Mouse (Mus musculus) limb, embryonic 11.5 days (tissue): Measurements from ENCODE around the gene Igsf3. TPM values are rescaled to one million over a fixed set of nuclear protein-coding genes. Genes with fewer than 3 reads are reported as not detected.

Source experiments
- ATAC-seq: fragments of 200-750 bp; cut with Nextera tagmentation; 2 replicates; pipeline ENCODE4 v1.8.0; 2017; ENCODE audit warnings: low read depth; ENCODE audit not compliant: insufficient number of reproducible peaks, low FRiP score, low TSS enrichment
- DNase-seq: peaks from one replicate; pipeline ENCODE4 v3.0.0-alpha.2; 2015; ENCODE audit warnings: low spot score
- H3K27ac ChIP-seq: fragments of 300-500 bp; sonication (generic); replicated peaks from 2 replicates; pipeline ENCODE4 v1.5.1; 2014; ENCODE audit warnings: low read depth, mild to moderate bottlenecking, low read length
- H3K27me3 ChIP-seq: fragments of 300-500 bp; sonication (generic); 2 replicates; pipeline ENCODE4 v1.6.1; 2014; ENCODE audit warnings: mild to moderate bottlenecking, low read length, mixed read lengths; ENCODE audit not compliant: control insufficient read depth, insufficient read depth
- H3K36me3 ChIP-seq: fragments of 300-500 bp; sonication (generic); 2 replicates; pipeline ENCODE4 v1.6.1; 2014; ENCODE audit warnings: mild to moderate bottlenecking, low read length, moderate library complexity, mixed read lengths; ENCODE audit not compliant: control insufficient read depth, insufficient read depth
- H3K4me1 ChIP-seq: fragments of 300-500 bp; sonication (generic); 2 replicates; pipeline ENCODE4 v1.6.1; 2014; ENCODE audit warnings: low read length, mixed read lengths; ENCODE audit not compliant: control insufficient read depth, insufficient read depth
- H3K4me2 ChIP-seq: fragments of 300-500 bp; sonication (generic); 2 replicates; pipeline ENCODE4 v1.6.1; 2014; ENCODE audit warnings: low read depth, mild to moderate bottlenecking, moderate library complexity; ENCODE audit not compliant: severe bottlenecking
- H3K4me3 ChIP-seq: fragments of 300-500 bp; sonication (generic); 2 replicates; pipeline ENCODE4 v1.5.1; 2014; ENCODE audit warnings: low read depth, low read length
- H3K9ac ChIP-seq: fragments of 300-500 bp; sonication (generic); 2 replicates; pipeline ENCODE4 v1.6.1; 2014; ENCODE audit warnings: mild to moderate bottlenecking, low read length
- H3K9me3 ChIP-seq: fragments of 300-500 bp; sonication (generic); 2 replicates; pipeline ENCODE4 v1.6.1; 2016; ENCODE audit warnings: low read length; ENCODE audit not compliant: control insufficient read depth
- WGBS: fragments of 180-500 bp; shearing (Covaris S2); extraction: QIAGEN DNeasy Blood & Tissue Kit; methylation state at CpG from one replicate; pipeline ENCODE4 v1.1.7; 2014; 5-methylcytosine and 5-hydroxymethylcytosine counted together
- polyA plus RNA-seq: library from polyadenylated mRNA; unstranded; fragments of >200 nt; fragmentation: Nextera tagmentation; extraction: Ambion mirVana; gene quantifications from 2 replicates; pipeline ENCODE4 v1.2.1, GENCODE M21; 2014

Gene Igsf3
- polyA plus RNA-seq, 1 experiment from 2014 or later: 60.1 TPM

- no peak overlapping the region for H3K9ac ChIP-seq
- H3K4me2 ChIP-seq: no peak overlapping the region
- ATAC-seq: no peak
- 0 out of 2 replicates have a peak, but pooled peaks cover 3% of the 10 kb centered on the region for H3K4me1 ChIP-seq
- H3K27me3 ChIP-seq: no peaks in the 10 kb centered on the region
- DNase-seq: no peak
- H3K36me3 ChIP-seq: no peaks in the 10 kb centered on the region
- H3K27ac ChIP-seq: no peak overlapping the region
- no peaks in the 10 kb centered on the region for H3K9me3 ChIP-seq
- H3K4me3 ChIP-seq: no peak overlapping the region
- WGBS: 70% methylated on average over 3 of the region's 3 CpGs
Observed at GRCm38 (mm10) chr3:101483256-101483983, 106.5 kb downstream of the Igsf3 start.

GRCm38 (mm10) chr3:101486054-101486765 is 109.3 kb downstream of the Igsf3 start:
- no peak overlapping the region for H3K4me3 ChIP-seq
- DNase-seq (no peak), ATAC-seq (no peak)
- H3K27ac ChIP-seq: no peak overlapping the region
- H3K4me2 ChIP-seq: no peak overlapping the region
- no peaks in the 10 kb centered on the region for H3K27me3 ChIP-seq
- no peaks in the 10 kb centered on the region for H3K9me3 ChIP-seq
- H3K9ac ChIP-seq: no peak overlapping the region
- no peaks in the 10 kb centered on the region for H3K36me3 ChIP-seq
- 60% methylated on average over 4 of the region's 4 CpGs for WGBS
- 0 out of 2 replicates have a peak, but pooled peaks cover 3% of the 10 kb centered on the region for H3K4me1 ChIP-seq

GRCm38 (mm10) chr3:101487436-101487835 is 110.6 kb downstream of the Igsf3 start:
- H3K4me1 ChIP-seq: 0 out of 2 replicates have a peak, but pooled peaks cover 3% of the 10 kb centered on the region
- no peaks in the 10 kb centered on the region for H3K9me3 ChIP-seq
- no peaks in the 10 kb centered on the region for H3K27me3 ChIP-seq
- no peak overlapping the region for H3K9ac ChIP-seq
- H3K27ac ChIP-seq: no peak overlapping the region
- H3K36me3 ChIP-seq: no peaks in the 10 kb centered on the region
- ATAC-seq: no peak
- no peak overlapping the region for H3K4me3 ChIP-seq
- DNase-seq: no peak
- no peak overlapping the region for H3K4me2 ChIP-seq
- WGBS: 86% methylated on average over 5 of the region's 5 CpGs

- no peaks in the 10 kb centered on the region for H3K27me3 ChIP-seq
- DNase-seq (no peak), ATAC-seq (no peak)
- H3K27ac ChIP-seq: no peak overlapping the region
- no peak overlapping the region for H3K9ac ChIP-seq
- 74% methylated on average over 7 of the region's 7 CpGs for WGBS
- 0 out of 2 replicates have a peak, but pooled peaks cover 3% of the 10 kb centered on the region for H3K4me1 ChIP-seq
- H3K4me2 ChIP-seq: no peak overlapping the region
- no peaks in the 10 kb centered on the region for H3K36me3 ChIP-seq
- no peaks in the 10 kb centered on the region for H3K9me3 ChIP-seq
- H3K4me3 ChIP-seq: no peak overlapping the region
Observed at GRCm38 (mm10) chr3:101488204-101488603, 111.3 kb downstream of the Igsf3 start.

GRCm38 (mm10) chr3:101490515-101490914 is 113.6 kb downstream of the Igsf3 start:
- Histone ChIP-seq H3K27ac (no peak overlapping the region), H3K9ac (no peak overlapping the region), H3K9me3 (no peaks in the 10 kb centered on the region), H3K4me2 (no peak overlapping the region), H3K36me3 (no peaks in the 10 kb centered on the region), H3K4me1 (0 out of 2 replicates have a peak, but pooled peaks cover 3% of the 10 kb centered on the region), H3K27me3 (no peaks in the 10 kb centered on the region), H3K4me3 (no peak overlapping the region)
- no peak for DNase-seq
- WGBS: 89% methylated on average over 9 of the region's 9 CpGs
- ATAC-seq: no peak

- 79% methylated on average over 6 of the region's 6 CpGs for WGBS
- H3K4me1 ChIP-seq: no peaks in the 10 kb centered on the region
Observed at GRCm38 (mm10) chr3:101492908-101493307, 116.0 kb downstream of the Igsf3 start.

GRCm38 (mm10) chr3:101493937-101494459 is 117.1 kb downstream of the Igsf3 start:
- WGBS: 45% methylated on average over 10 of the region's 10 CpGs
- DNase-seq (peak; percentile 97), ATAC-seq (peak; percentile 61)
- Histone ChIP-seq H3K27ac (no peak overlapping the region), H3K9me3 (no peaks in the 10 kb centered on the region), H3K27me3 (no peaks in the 10 kb centered on the region), H3K9ac (no peak overlapping the region), H3K4me2 (no peak overlapping the region), H3K4me3 (no peak overlapping the region), H3K4me1 (no peaks in the 10 kb centered on the region), H3K36me3 (no peaks in the 10 kb centered on the region)

More at GRCm38 (mm10) chr3:101492908-101493307, 116.0 kb downstream of the Igsf3 start:
- ATAC-seq (no peak), DNase-seq (no peak)
- Histone ChIP-seq H3K27me3 (no peaks in the 10 kb centered on the region), H3K4me2 (no peak overlapping the region), H3K9ac (no peak overlapping the region), H3K36me3 (no peaks in the 10 kb centered on the region), H3K27ac (no peak overlapping the region), H3K4me3 (no peak overlapping the region), H3K9me3 (no peaks in the 10 kb centered on the region)

GRCm38 (mm10) chr3:101497432-101498030 is 120.6 kb downstream of the Igsf3 start:
- DNase-seq: no peak
- no peak overlapping the region for H3K4me3 ChIP-seq
- 89% methylated on average over 10 of the region's 10 CpGs for WGBS
- no peak for ATAC-seq
- no peak overlapping the region for H3K4me2 ChIP-seq
- no peak overlapping the region for H3K9ac ChIP-seq
- no peak overlapping the region for H3K27ac ChIP-seq
- H3K4me1 ChIP-seq: peaks cover 2% of the 10 kb centered on the region; the same call in 1 of the 2 replicates
- no peaks in the 10 kb centered on the region for H3K36me3 ChIP-seq
- no peaks in the 10 kb centered on the region for H3K9me3 ChIP-seq
- no peaks in the 10 kb centered on the region for H3K27me3 ChIP-seq
